Mouse (Mus musculus) thymus, postnatal 25 days (tissue): Measurements from ENCODE around the gene Scg2.
A peak's percentile ranks its signal among the peaks of the same experiment; 100 is the strongest.

ENCODE experiments used
- DNase-seq: peaks from one replicate; pipeline ENCODE4 v3.0.0; 2022

The Scg2 gene

DNA sequence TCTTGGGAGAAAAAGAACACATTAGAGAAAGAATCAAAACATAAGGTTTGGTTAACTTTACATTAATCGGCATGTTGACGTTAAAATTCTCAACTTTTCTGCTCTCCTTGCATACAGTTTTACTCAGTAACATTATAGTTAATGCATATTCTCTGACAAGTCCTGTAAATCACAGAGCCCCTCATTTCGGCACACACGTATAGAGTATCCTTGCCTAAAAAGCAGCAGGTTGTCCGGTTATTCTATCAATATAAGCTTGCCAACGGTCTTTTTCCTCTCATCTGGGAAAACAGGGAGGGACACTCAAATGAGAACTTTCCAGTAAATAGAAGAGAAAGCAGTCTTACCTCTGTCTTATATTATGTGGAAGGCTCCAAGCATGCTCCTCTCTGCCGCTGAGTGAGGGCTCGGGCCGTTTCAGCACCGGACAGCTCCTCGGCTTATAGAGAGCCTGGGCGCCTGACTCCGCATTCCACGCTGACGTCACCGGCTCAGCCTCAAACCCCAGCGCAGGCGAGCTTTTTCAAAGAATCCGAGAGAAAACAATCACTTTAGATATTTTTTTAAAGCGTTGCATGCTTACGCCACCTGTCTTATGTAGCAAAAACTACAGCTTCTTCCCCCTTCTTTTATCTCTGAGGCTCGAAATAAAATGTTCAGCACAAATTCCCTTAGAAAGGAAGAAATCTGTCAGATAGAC lies at the start of gene Scg2:
Gene Scg2 (minus strand): TSS at position 512 of the 700 bp plus-strand sequence.
- DNase-seq = peak; percentile 12

DNA sequence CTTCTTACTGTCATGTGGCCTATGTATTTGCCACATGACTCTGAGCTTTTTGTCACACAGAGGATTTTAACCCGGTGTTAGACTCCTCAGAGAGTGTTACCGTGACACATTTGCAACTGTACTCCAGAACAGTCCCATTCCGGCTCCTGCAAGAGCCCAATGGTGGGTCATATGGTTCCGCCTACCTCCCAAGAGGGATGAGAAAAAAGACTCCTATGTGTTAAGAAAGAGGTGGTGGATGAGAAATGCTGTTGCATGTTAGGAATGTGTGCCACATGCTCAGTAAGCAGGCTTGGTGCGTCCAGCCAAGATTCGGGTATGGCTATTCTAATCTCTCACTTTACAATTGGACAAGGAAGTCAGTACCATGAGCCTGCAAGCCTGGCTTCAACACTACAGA lies 45.6 kb upstream of the Scg2 start:
- DNase-seq = no peak

DNA sequence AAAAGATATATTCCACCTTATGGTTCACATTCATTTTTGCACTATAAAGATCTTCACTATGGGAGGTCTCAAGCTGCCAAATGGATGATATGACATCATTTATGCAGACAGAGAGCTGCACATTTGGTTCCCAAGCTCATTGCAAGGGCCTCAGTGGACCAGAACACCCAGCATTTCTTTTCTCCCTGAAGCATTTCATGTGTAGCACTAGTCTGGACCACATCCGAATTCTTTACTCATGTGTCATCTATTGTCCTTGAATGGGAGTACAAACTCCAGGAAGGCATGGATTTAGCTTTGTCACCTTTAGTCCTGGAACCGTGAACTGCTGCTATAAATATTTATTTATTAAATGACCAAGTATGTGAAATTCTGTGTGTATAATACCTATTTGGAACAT lies 30.9 kb upstream of the Scg2 start:
- no peak for DNase-seq

DNA sequence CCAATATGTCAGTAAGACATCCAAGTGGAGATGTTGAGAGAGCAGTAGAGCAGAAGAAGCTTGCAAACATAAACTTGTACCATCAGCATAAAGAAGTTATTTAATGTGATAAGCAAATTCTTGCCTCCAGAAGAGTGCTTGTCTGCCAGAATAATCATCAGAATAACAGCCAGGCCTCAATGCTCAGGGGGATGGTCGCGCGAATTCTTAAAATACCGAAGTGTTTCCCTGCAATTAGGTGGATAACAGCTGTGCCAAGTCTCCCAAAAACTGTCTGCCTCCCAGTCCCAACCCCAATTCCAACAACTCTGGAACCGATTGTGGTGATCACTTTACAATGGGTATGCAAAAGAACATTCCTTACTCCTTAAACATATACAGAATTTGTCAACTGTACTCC lies 30.0 kb upstream of the Scg2 start:
- DNase-seq = no peak

DNA sequence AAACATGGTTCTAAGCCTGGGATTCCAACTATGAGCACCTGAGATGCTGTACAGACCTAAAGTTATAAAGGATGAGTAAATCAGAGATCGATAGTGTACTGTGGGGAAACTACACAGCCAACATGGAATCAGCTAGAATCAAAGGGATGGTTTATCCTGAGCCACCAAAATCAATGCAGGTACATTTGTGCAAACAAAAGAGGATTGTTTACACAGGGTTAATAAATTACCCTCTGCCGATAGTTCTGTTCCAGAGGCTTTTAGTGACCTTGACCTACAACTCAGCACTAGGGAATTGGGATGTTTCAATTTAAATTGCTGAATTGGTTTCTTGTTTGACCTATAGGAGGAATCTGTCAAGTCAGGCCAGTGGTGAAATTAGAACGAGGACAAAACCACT lies 26.7 kb upstream of the Scg2 start:
- DNase-seq = no peak

DNA sequence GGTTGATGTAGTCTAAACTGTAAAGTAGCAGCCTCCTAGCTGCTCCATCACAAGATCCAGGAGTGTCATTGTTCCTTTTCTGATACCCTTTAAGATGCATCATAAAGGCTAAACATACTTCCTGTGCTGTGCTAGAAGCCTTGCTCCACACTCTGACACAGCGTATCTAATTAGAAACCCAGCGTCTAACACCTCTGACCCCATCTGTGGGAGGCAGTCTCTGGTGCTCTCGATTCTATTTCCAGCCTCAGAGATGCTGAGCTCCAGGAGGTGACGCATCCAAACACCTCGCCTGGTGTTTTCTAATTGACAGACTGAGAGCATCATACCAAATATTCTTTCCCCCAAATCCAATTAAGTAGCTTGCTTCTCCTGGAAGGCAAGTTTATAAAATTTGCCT lies 18.6 kb upstream of the Scg2 start:
- no peak for DNase-seq

DNA sequence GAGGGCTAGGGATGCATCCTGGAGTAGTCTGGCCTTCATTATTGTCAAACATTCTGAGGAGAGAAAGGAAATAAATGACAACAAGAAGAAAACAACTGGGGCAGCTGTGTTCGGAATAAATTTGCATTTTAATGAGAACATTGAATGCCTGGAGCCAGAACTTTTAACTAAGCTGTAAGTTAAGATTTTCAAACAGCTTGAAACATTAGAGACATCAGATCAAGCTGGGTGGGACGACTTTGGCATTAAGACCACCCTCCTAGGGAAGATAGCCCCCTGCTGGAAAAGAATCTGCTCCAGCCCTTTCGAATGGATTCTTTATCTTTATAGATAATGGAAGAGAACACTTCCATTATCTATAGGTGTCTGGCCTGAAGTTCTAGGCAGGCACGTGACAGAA lies 14.2 kb upstream of the Scg2 start:
- no peak for DNase-seq

DNA sequence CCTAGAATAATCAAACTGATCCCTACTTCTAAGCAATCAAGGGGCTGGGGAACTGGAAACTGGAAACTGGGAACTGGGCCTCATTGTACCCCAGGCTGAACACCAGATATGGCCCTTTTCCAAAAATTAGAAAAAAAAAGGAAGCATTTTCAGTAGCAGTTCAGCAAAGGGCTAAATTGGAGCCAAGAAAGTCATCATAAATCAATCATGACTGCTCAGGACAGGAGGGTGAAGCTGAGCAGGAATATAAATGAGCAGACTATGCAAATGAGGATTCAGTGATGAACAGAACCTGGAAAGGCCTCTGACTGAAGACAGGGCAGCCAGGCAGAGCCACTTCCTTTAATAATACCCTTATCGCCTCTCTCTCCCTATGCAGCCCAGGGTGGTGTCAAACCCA lies 12.4 kb upstream of the Scg2 start:
- DNase-seq = no peak

DNA sequence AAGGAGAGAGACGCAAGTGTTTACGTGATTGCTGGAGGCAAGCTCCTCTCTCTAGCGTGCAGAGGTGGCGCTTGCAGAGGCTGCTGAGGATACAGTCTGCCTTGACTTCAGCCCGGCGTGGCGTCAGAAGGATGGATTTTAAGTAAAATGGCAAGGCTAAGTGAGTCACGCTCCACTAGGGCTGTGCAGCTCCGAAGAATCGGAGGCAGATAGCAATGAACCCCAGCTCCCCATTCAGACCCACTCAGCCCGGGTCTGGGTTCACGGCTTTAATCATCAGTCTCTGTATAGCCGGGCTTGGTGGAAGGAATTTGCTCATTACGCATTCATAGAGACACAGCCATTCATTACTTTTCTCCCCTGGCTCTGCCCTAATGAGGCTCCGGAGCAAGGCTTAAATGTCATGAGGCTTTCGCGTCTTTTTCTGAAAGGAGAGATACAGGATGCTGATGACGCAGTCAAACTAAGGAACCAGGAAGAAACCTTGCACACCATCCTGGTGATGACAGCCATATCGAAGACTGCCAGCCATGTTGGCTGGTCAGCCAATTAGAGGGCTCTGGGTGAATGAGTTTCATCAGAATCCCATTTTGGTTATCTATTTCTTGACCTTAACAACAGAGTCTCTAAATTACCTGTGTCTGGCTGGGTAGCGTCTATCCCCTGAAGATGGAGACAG lies 10.6 kb upstream of the Scg2 start:
- DNase-seq = no peak

DNA sequence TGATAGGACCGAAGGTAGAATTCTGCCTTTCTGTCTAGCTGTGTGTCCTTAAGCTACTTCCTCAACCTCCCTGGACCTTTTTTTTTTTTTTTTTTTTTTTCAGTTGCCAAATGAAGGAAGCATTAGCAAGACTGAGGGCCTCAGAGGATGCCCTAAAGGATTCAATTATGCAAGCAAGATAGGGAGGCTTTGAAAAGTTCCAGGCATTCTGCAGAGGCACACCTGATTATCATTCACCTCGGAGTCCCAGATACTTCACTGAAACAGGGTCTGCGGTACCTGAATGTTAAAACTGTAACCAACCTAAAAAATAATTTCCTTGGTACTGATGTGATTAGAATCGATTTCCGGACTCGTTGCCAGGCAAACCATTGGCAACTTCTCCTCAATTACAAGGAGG lies 10.0 kb upstream of the Scg2 start:
- no peak for DNase-seq

DNA sequence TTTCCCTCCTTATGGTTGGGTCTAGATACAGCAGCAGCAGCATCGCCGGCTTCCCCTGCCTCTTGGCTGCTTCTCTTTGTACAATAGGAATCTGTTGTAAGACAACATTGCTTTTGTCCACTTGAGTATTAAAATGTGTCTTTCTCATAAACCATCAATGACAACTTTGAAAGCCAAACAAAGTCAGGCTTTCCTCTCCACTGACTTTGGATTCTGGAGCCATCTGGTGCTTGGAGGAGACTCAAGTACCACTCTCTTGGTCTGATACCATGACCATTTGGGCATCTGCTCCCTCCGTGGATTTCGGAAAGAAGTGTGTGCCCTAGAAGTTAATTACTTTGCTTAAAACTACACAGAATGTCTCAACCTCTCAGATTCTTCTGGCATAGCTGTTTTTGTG lies 5.7 kb upstream of the Scg2 start:
- DNase-seq = no peak

DNA sequence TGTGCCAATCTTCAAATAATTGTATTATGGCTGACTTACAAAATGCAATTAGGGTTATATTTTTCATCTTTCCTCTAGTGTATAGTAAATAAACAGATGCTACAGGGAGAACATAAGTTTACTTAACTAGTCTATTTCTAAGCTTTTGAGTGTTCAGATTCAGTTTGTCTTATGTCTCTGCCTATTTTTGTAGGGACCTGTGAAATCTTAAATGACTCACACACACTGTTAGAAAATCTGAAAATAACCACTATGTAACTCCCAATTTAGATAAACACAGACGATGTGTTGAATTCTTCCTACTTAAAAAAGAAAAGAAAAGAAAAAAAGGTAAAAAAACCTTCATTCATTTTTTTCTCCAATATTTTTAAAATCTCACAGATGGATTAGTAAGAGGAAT lies 2.2 kb downstream of the Scg2 start:
- DNase-seq = no peak

DNA sequence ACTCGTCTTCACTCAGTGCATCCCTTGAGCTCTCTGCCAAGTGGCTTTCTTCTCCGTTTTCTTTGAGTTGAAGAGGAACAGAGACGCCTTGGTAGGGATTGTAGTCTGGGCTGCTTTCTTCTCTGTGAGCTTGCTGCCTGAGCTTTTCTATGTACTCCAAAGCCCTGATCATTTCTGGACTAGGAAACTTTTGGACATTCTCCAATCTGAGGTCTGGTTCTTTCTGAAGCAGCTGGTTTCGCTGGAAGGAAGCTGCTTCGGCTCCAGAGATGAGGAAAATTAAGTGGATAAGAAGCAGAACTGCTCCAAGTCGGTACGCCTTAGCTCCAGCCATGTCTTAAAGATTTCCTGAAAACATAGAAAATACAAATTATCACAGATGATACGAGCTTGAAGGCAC lies 3.2 kb downstream of the Scg2 start:
- no peak for DNase-seq

DNA sequence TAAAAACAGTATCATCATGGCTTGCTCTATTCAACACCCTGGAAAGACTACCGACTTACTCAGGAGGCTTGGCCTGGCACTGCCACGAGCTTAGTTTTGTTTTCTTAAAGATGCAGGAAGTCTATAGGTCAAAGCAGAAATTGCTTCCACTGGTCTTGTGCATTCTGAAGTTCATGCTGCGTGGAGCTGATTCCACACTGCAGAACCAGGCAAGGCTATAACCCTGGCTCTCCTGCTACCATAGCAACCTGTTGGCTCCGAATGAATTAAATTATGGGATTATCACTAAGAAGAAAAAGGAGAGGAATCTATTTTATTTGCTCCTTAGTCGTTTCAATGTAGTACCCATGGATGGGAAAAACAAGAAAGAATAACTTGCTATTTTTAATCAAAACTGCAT lies 10.9 kb downstream of the Scg2 start:
- DNase-seq = no peak

DNA sequence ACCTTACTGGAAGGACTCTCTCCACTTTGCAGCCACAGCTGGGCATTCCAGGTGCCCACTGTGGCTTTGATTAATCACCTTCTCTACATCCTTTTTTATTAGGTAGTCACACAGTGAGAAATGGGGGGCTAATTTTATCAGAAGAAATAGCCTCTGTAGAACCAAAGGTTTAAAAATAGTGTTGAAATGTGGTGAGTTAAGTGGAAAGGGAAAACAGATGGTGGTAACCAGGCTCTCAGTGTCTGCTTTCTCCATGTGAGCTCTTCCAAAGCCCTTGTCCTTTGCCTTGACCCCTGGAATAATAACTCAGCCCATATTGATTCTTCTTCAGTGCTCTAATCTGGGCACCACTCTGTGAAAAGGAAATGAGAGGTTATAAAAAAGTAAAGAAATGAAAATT lies 24.4 kb downstream of the Scg2 start:
- no peak for DNase-seq

DNA sequence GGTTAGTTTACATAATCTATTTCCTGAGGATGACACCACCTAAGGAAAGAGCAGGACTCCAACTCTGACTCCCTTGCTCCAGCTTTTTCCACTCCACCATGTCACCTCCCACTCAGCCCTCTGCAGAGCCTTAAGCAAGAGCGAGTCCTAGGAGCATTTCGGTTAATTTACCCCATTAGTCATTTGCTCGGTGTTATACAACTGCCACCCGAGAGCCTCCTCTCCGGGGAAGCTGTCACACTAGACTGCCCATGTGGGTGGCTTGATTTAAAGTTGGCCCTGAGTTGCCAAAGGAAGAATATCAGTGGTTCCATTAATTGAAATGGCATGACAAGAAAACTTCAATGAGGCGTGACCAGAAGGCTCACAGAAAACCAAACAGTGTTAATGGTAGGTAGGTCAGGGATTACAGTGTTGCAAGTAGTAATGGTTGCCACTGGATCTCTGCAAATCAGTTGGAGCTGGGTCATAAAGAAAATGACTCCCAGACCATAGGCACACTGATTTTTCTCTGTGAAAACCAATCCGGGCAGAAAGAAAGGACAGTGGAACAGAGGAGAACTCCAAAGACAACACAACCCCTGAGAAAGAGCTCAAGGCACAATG lies 33.5 kb downstream of the Scg2 start:
- DNase-seq = no peak

DNA sequence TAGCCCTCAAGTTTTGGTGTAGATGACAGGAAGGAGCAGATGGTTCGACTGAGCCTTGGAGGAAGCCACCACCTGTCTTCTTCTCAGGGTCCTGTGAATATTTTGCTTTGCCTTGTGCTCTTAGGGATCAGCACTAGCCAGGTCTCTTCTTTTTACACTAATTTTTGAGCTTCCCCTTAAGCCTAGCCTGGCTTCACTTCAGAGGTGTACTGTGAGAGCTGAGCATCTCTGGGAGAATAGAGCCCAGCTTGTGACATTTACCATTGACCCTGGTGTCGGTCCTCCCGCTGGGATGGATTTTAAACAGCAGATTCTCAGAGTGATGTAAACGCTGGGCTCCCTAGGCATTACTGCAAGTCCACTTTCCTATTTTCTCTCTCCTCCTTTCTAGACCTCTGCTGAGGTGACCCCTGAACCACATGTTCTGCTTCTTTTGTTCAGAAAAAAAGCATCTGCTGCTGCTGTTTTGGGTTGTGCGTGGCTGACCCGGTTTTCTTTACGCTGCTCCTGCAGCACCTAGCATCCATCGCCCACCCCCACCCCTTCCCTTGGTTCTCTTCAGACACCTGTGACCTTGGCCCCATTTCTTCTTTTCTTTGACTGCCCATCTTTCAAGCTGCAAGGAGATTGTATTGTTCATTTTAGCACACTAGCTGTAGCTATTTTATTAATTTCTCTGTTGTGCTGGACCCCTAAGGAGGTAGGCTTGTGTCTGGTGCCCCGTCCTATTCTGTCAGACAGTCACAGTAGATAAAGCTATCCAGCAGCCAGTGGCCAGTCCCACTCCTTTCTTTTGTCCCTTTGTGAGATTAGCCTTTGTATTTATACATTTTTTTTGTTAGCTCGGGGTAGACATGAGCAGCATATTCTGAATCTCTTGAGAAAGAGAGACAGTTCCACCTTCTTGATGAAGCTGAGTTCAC lies 38.6 kb downstream of the Scg2 start:
- no peak for DNase-seq

DNA sequence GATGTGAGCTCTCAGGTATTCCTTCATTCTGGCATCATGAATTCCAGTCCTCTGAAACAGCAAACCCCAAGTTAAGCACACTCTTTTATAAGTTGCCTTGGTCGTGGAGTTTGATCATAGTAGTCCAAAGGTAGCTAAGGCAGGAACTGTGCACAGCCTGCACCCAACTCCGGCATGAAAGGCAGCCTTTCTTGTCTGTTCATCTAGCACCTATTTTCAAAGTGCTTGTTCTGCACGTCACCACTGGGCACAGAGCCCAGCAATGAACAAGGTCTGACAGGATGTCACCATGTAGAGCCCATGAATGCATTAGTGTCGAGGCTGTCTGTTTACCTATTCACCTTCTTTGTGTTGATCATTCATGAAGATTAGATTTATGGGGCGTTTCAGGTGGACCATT lies 39.6 kb downstream of the Scg2 start:
- DNase-seq = no peak
